Mouse (Mus musculus) R1 (cell line): Measurements from ENCODE around the gene Specc1.

Experiments
- DNase-seq: peaks from one replicate; pipeline ENCODE4 v3.0.0-alpha.2; 2018; ENCODE audit warnings: low read depth, low spot score

Gene Specc1

DNA sequence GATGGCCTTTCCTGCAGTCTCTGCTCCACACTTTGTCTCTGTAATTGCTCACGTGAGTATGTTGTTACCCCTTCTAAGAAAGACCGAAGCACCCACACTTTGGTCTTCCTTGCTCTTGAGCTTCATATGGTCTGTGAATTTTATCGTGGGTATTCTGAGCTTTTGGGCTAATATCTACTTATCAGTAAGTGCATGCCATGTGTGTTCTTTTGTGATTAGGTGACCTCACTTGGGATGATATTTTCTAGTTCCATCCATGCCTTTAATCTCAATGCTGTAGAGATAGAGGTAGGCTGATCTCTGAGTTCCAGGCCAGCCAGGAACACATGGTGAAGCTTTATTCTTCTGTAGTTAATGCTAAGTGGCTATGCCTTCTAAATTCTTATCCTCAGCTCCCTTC lies 207.8 kb downstream of the Specc1 start:
- DNase-seq = no peak

DNA sequence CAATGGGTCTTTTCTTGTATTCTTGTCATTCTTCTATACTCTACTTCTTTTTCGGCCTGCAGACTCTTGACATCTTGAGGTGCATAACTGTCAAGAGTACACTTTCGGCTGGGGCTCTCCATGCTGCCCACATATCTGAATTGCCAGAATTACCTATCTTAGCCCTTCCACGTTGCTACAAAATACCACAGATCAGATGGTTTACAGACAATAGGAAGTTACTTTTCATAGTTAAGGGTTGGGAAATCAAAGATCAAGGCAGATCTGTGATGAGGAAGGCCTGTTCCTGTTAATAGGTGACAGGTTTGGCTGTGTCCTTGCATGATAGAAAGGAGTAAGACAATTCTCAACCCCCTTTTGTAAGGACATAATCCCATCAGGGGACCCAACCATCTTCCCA lies 209.9 kb downstream of the Specc1 start:
- DNase-seq = no peak

GRCm38 (mm10) chr11:62168146-62168545 lies 211.6 kb downstream of the Specc1 start:
- DNase-seq = peak; percentile 73

GRCm38 (mm10) chr11:62177395-62178113 lies 221.0 kb downstream of the Specc1 start:
- DNase-seq = no peak

GRCm38 (mm10) chr11:62180791-62181190 lies 224.2 kb downstream of the Specc1 start:
- no peak for DNase-seq

DNA sequence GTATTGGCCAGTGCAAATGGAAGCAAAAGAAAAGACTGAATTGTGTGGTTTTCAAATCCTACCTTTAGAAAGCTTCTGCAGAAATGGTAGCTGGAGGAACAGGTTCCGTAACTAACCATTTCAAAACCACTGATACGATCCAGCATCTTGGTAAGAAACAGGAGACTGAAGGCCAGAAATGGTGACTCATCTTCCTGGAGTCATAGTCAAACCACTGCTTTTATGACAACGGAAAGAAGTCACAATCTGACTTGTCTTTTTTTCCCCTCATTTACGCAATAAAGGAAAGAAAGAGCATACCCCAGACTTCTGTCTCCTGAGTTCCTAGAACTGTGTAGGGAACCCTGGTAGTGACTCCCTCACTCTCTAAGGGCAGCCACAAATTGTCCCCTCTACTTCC lies 228.3 kb downstream of the Specc1 start:
- DNase-seq = no peak

GRCm38 (mm10) chr11:62187074-62187473 lies 230.5 kb downstream of the Specc1 start:
- no peak for DNase-seq

DNA sequence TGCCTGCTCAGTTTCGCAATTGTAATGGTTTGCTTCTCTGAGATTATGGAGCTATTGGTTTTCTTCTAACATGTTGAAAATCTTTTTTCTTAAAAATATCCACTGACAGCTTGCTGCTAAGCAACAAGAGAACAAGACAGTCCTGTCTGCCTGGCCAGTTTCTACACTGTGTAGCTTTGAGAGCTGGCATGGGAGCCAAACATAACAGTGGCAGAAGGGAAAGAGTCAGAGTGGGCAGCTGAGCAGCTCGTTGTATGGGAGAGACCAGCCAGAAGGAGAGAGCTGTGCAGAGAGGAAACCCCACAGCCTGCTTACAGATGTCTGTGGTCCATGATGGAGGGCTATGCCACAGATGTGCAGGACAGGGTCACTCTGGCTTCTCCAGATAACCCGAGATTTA lies 235.5 kb downstream of the Specc1 start:
- no peak for DNase-seq

GRCm38 (mm10) chr11:62193116-62193515 lies 236.6 kb downstream of the Specc1 start:
- DNase-seq = peak; percentile 21

DNA sequence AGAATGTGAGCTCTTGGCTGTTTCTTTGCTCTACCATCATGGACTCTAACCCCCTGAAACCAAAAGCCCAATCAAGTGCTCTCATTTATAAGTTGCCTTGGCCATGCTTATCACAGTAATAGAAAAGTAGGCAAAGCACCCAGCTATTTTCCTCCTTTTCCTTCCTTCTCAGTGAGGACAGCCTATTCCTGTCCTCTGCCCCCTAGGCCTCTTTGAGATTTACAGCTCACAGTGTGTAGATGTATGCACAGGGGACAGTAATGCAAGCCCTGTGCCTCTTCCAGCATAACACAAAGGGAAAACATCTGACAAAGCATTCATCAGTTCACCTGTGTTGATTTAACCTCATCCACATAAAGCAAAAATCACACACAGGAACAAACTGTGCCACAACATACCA lies 237.7 kb downstream of the Specc1 start:
- DNase-seq = no peak

DNA sequence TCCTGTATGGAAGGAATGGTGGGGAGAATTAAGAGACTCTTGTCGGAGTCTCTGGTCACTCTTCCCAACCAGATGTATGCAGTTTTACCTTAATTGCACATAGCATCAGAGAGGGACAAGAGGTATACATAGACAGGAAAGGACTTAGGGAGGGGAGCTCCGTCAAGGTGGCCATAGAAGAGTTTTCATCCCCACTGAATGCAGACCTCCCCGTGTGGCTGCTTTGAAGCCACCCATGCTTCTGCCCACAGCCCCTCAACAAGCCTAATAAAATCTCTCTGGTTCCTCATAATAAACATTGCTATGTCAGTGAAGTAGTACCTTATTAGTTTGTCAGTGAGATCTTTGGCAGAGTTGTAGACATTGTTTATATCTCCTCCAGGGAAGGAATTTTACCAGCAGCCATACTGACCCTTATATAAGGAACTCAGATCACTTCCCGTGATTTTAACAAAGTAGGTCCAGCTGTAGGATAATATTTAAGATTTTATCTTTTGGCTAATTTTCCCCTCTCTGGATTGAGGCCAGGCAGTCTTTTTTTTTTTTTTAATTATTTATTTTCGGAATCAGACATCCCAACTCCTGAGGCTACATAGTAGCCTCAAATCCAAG lies 244.4 kb downstream of the Specc1 start:
- no peak for DNase-seq

GRCm38 (mm10) chr11:62202645-62203044 lies 246.1 kb downstream of the Specc1 start:
- no peak for DNase-seq

DNA sequence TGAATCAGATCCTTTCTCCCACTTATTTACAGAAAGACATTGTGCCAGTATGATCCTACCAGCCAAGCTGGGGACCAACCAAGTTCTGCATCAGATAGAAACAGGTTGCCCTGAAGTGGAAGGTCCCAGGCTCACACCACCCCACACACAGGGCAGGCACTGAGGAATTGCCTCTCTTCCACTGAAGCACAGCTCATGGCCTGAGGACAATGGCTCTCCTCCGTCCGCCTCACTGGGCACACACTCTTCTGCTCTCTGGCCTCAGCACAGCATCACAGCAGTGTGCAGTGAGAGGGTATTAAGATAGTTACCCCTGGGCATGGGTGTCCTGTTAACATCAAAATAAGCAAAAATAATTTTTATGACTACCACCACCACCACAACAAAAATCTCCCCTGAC lies 252.5 kb downstream of the Specc1 start:
- DNase-seq = no peak

GRCm38 (mm10) chr11:62209891-62210290 lies 253.3 kb downstream of the Specc1 start:
- DNase-seq = no peak

DNA sequence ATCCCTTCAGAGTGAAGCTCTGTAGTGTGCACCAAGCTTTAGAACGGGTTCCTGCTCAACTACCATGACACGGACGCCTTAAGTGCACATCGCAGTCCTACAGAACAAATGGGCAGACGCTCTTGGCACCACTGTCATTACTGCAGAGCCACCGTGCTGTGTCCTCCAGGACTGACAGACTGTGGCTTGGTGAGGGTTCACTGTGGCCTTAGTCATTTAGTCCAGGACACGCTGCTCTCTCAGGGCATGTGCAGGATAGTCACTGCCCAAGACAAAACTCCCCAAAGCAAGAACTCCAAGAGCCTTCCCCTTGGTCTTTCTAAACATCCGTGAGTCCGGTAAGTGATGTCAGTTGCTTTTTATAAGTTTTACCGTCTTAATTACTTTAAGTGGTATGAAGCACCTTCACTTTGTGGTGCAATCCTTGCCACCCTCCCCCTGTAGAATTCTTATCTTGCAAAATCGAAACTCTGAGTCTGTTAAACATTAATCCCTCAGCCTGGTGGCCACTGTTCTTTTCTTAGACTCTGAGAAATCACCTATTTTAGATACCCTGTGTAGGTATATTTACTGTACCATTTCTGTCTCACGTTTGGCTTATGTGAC lies 256.9 kb downstream of the Specc1 start:
- no peak for DNase-seq

DNA sequence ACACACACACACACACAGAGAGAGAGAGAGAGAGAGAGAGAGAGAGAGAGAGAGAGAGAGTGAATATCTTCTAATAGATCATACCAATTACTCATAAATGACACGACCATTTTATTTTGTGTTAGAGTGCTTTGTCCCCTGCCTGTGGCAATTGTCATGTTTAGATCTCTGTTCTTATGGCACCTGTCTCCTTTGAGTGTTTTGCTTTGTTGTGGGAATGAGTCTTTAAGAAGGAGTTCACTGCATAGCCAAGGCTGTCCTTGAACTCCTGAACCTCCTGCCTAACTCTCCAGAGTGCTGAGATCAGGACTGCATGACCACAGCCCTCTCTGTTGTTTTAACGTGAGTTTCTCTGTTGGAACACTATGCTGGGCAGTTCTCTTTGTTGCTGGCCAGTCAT lies 258.5 kb downstream of the Specc1 start:
- peak; percentile 98 for DNase-seq

DNA sequence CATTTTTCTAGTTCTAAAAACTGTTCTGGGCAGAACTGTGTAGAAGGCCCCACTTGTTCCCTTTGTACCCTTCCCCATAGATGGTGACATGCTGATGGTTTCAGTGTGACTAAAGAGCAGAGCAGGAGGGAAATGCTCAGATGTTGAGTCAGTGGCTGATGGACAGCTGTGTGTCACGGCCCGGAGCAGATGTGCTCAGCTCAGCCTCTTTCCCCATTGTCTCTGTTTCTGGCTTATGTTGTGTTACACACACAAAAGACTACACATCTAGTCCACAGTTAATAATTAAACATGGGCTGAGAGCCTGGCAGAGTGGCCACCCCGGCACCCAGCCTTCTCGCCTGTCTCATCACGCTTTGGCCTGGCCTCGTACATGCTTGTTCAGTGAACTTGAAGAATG lies 261.2 kb downstream of the Specc1 start:
- no peak for DNase-seq

GRCm38 (mm10) chr11:62220756-62221510 lies 264.4 kb downstream of the Specc1 start:
- DNase-seq = no peak

GRCm38 (mm10) chr11:62223416-62223815 lies 266.9 kb downstream of the Specc1 start:
- DNase-seq = no peak

- DNase-seq = no peak
Observed at GRCm38 (mm10) chr11:62223962-62224361, 267.4 kb downstream of the Specc1 start.

DNA sequence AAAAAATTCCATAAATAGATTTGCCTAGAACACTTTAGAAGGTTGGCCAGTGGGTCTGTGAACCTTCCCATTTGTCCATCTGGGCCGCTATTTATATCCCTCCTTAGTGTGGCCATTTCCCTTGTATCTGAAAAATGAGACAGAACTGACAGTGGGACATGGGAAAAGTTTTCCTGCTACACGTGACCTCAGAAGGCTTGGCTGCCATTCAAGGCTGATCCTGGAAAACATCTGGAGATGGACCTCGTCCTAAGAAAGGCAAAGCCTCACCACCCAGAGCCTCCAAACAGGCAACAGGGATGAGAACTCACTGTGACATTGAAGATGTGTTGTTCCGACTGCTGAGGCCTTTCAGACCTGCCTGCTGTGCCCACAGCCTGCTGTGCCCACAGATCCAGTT lies 268.2 kb downstream of the Specc1 start:
- DNase-seq = no peak

GRCm38 (mm10) chr11:62240631-62241261 lies 284.2 kb downstream of the Specc1 start:
- DNase-seq = no peak
